Mouse (Mus musculus) embryonic facial prominence, embryonic 14.5 days (tissue): Measurements from ENCODE around the gene Dhx37. TPM values are rescaled to one million over a fixed set of nuclear protein-coding genes. Genes with fewer than 3 reads are reported as not detected.
A peak's percentile ranks its signal among the peaks of the same experiment; 100 is the strongest.

Experiments
- ATAC-seq: fragments of 200-750 bp; cut with Nextera tagmentation; 2 replicates; pipeline ENCODE4 v1.8.0; 2017; ENCODE audit warnings: low read depth, moderate number of reproducible peaks, moderate TSS enrichment
- DNase-seq: peaks from one replicate; pipeline ENCODE4 v3.0.0-alpha.2; 2015; ENCODE audit warnings: low spot score
- H3K27ac ChIP-seq: fragments of 300-500 bp; sonication (generic); replicated peaks from 2 replicates; pipeline ENCODE4 v1.5.1; 2014; ENCODE audit warnings: low read depth, mild to moderate bottlenecking, low read length, moderate library complexity
- H3K27me3 ChIP-seq: fragments of 300-500 bp; sonication (generic); replicated peaks from 2 replicates; pipeline ENCODE4 v1.6.1; 2014; ENCODE audit warnings: low read length; ENCODE audit not compliant: control insufficient read depth, insufficient read depth
- H3K36me3 ChIP-seq: fragments of 300-500 bp; sonication (generic); 2 replicates; pipeline ENCODE4 v1.6.1; 2014; ENCODE audit warnings: low read length, mixed read lengths; ENCODE audit not compliant: control insufficient read depth, insufficient read depth
- H3K4me1 ChIP-seq: fragments of 300-500 bp; sonication (generic); 2 replicates; pipeline ENCODE4 v1.6.1; 2014; ENCODE audit warnings: antibody characterized with exemption, low read length; ENCODE audit not compliant: control insufficient read depth, insufficient read depth
- H3K4me2 ChIP-seq: fragments of 300-500 bp; sonication (generic); 2 replicates; pipeline ENCODE4 v1.6.1; 2014; ENCODE audit warnings: low read depth, mild to moderate bottlenecking, low read length, moderate library complexity, mixed read lengths
- H3K4me3 ChIP-seq: fragments of 300-500 bp; sonication (generic); 2 replicates; pipeline ENCODE4 v1.5.1; 2014; ENCODE audit warnings: low read depth, mild to moderate bottlenecking, low read length
- H3K9ac ChIP-seq: fragments of 300-500 bp; sonication (generic); 2 replicates; pipeline ENCODE4 v1.6.1; 2014; ENCODE audit warnings: low read depth, mild to moderate bottlenecking, low read length, moderate library complexity, mixed read lengths
- H3K9me3 ChIP-seq: fragments of 300-500 bp; sonication (generic); 2 replicates; pipeline ENCODE4 v1.6.1; 2016; ENCODE audit warnings: low read length; ENCODE audit not compliant: control insufficient read depth
- WGBS: fragments of 180-500 bp; shearing (Covaris S2); extraction: QIAGEN DNeasy Blood & Tissue Kit; methylation state at CpG from one replicate; pipeline ENCODE4 v1.1.7; 2014; 5-methylcytosine and 5-hydroxymethylcytosine counted together
- polyA plus RNA-seq: library from polyadenylated mRNA; unstranded; fragments of >200 nt; fragmentation: Nextera tagmentation; extraction: Ambion mirVana; gene quantifications from 2 replicates; pipeline ENCODE4 v1.2.1, GENCODE M21; 2014

The Dhx37 gene
- polyA plus RNA-seq, 1 experiment from 2014 or later: 4.8 TPM

DNA sequence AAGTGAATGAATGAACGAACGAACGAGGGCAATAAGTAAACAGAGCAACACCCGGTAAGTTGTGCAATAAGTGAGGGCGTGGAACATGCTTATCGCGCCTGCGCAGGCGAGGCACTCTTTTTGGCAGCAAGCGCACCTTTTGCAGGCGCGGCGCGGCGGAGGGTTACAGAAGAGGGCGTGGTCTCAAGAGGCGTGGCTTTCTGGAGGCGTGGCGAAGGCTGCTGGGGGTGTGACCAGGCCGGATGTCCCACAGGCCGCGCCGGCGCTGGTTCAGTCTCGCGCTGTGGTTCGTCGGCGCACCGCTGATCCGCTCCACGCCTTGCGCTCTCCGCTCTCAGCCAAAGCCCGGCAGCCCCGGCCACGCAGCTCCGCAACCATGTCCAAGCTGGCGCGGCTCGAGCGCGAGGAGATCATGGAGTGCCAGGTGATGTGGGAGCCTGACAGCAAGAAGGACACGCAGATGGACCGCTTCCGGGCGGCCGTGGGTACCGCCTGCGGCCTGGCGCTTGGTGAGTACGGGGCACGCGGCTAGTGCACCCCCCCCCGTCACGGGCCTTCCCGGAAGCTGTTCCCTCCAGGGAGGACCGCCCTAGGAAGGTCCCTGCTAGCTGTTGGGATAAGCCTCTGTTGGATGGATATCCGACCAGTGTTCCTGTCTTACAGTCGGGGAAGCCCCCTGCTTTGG is 41.8 kb upstream of the Dhx37 start, which contains the start of gene Aacs:
Aacs (plus strand) TSS at position 214 of the 685 bp plus-strand sequence.
- Histone ChIP-seq H3K27ac (peak within 1 kb of the TSS; percentile 22; the same call in 1 of the 2 replicates), H3K36me3 (0 out of 2 replicates have a peak, but pooled peaks cover 4% of the 10 kb centered on the region), H3K4me2 (peak within 1 kb of the TSS; percentile 70), H3K4me1 (peaks cover 14% of the 10 kb centered on the region; the same call in 1 of the 2 replicates), H3K9me3 (no peaks in the 10 kb centered on the region), H3K9ac (peak within 1 kb of the TSS; percentile 70), H3K27me3 (no peaks in the 10 kb centered on the region), H3K4me3 (peak within 1 kb of the TSS; percentile 65)
- DNase-seq (peak; percentile 97), ATAC-seq (peak; percentile 94)
- under 1% methylated on average over 40 of the region's 60 CpGs for WGBS

DNA sequence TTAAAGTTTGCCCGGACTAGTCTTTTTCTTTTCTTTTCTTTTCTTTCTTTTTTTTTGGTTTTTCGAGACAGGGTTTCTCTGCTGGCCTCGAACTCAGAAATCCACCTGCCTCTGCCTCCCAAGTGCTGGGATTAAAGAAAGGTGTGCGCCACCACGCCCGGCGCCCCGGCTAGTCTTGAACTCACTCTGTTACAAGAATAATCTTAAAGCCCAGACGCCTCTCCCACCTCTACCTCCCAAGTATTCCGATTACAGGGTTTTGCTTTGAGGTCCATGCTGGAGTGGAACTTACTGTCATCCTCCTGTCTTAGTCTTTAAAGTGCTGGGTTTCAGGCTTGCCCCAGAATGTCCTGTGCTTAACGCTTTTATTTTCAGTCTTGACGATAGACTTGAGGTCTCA is 41.1 kb upstream of the Dhx37 start:
- ATAC-seq (no peak), DNase-seq (no peak)
- Histone ChIP-seq H3K27ac (no peak overlapping the region), H3K4me1 (peaks cover 14% of the 10 kb centered on the region; the same call in 1 of the 2 replicates), H3K36me3 (0 out of 2 replicates have a peak, but pooled peaks cover 4% of the 10 kb centered on the region), H3K27me3 (no peaks in the 10 kb centered on the region), H3K9ac (peak overlapping the region; percentile 49; the same call in 1 of the 2 replicates), H3K4me2 (peak overlapping the region; percentile 70), H3K9me3 (no peaks in the 10 kb centered on the region), H3K4me3 (peak overlapping the region; percentile 65)
- WGBS: 59% methylated on average over 12 of the region's 12 CpGs

- Histone ChIP-seq H3K27ac (no peak overlapping the region), H3K9me3 (no peaks in the 10 kb centered on the region), H3K4me2 (no peak overlapping the region), H3K27me3 (no peaks in the 10 kb centered on the region), H3K9ac (no peak overlapping the region), H3K4me3 (no peak overlapping the region), H3K36me3 (no peaks in the 10 kb centered on the region), H3K4me1 (peaks cover 14% of the 10 kb centered on the region; the same call in 1 of the 2 replicates)
- 67% methylated on average over 9 of the region's 9 CpGs for WGBS
- DNase-seq: no peak
- ATAC-seq: no peak
These were observed 39.0 kb upstream of the Dhx37 start for GRCm38 (mm10) chr5:125472796-125473475.

- Histone ChIP-seq H3K27ac (no peak overlapping the region), H3K4me2 (no peak overlapping the region), H3K9me3 (no peaks in the 10 kb centered on the region), H3K4me3 (no peak overlapping the region), H3K4me1 (no peaks in the 10 kb centered on the region), H3K9ac (no peak overlapping the region), H3K27me3 (no peaks in the 10 kb centered on the region), H3K36me3 (no peaks in the 10 kb centered on the region)
- no peak for ATAC-seq
- no peak for DNase-seq
- 78% methylated on average over 4 of the region's 4 CpGs for WGBS
These were observed 36.8 kb upstream of the Dhx37 start for GRCm38 (mm10) chr5:125470713-125471112.

DNA sequence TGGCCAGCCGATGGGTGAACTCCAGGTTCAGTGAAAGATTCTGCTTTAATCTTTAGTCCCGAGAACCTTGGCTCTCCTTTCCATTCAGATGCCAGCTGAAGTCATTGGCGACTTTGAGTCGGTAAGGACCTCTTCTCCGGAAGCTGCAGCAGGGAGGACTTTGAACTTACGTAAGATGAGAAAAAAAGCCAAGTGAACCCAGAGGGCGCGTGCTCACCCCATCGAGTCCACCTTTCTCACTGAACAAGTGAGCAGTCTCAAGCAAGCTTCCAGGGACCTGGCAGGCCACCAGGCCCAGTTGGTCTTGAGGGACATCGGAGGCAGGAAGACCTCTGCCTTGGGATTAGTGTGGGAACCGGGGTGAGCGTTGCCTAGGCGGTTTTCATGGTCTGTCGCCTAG is 33.3 kb upstream of the Dhx37 start:
- DNase-seq: no peak
- H3K36me3 ChIP-seq: no peaks in the 10 kb centered on the region
- H3K4me1 ChIP-seq: 0 out of 2 replicates have a peak, but pooled peaks cover 5% of the 10 kb centered on the region
- H3K27ac ChIP-seq: no peak overlapping the region
- no peaks in the 10 kb centered on the region for H3K27me3 ChIP-seq
- no peak overlapping the region for H3K4me2 ChIP-seq
- H3K4me3 ChIP-seq: no peak overlapping the region
- no peak overlapping the region for H3K9ac ChIP-seq
- WGBS: 88% methylated on average over 14 of the region's 14 CpGs
- H3K9me3 ChIP-seq: no peaks in the 10 kb centered on the region
- ATAC-seq: no peak

DNA sequence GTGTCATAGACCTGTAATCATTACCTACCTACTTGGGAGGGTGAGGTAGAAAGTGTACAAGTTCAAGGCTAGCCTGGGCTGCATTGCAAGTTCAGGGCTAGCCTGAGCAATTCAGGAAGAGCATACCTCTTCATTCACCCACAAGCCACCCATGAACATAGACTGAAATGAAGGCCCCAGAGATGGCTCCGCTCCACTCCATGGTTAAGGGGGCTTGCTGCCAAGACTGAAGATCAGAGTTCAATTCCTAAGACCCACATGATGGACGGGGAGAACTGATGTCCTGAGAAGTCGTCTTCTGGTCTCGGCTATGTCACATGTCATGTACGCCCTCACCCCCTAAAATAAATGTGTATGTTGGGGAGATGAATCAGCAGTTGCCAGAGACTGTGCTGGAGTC is 32.6 kb upstream of the Dhx37 start:
- Histone ChIP-seq H3K27ac (no peak overlapping the region), H3K9me3 (no peaks in the 10 kb centered on the region), H3K4me3 (no peak overlapping the region), H3K4me1 (0 out of 2 replicates have a peak, but pooled peaks cover 5% of the 10 kb centered on the region), H3K36me3 (no peaks in the 10 kb centered on the region), H3K27me3 (no peaks in the 10 kb centered on the region), H3K9ac (no peak overlapping the region), H3K4me2 (no peak overlapping the region)
- no peak for ATAC-seq
- WGBS: 82% methylated on average over 5 of the region's 5 CpGs
- DNase-seq: no peak

GRCm38 (mm10) chr5:125465701-125466106 is 31.8 kb upstream of the Dhx37 start:
- Histone ChIP-seq H3K9me3 (no peaks in the 10 kb centered on the region), H3K36me3 (no peaks in the 10 kb centered on the region), H3K27ac (no peak overlapping the region), H3K4me1 (0 out of 2 replicates have a peak, but pooled peaks cover 5% of the 10 kb centered on the region), H3K9ac (peak overlapping the region; percentile 32; the same call in 1 of the 2 replicates), H3K4me2 (peak overlapping the region; percentile 53), H3K27me3 (no peaks in the 10 kb centered on the region), H3K4me3 (peak overlapping the region; percentile 30)
- under 1% methylated on average over 25 of the region's 25 CpGs for WGBS
- DNase-seq: peak; percentile 100
- peak; percentile 100 for ATAC-seq

- 36% methylated on average over 7 of the region's 7 CpGs for WGBS
- H3K4me2 ChIP-seq: peak overlapping the region; percentile 53
- H3K4me3 ChIP-seq: peak overlapping the region; percentile 20
- ATAC-seq (peak; percentile 4; the same call in 1 of the 2 replicates), DNase-seq (no peak)
- no peak overlapping the region for H3K27ac ChIP-seq
- no peak overlapping the region for H3K9ac ChIP-seq
- H3K36me3 ChIP-seq: no peaks in the 10 kb centered on the region
- no peaks in the 10 kb centered on the region for H3K9me3 ChIP-seq
- 0 out of 2 replicates have a peak, but pooled peaks cover 5% of the 10 kb centered on the region for H3K4me1 ChIP-seq
- no peaks in the 10 kb centered on the region for H3K27me3 ChIP-seq
These were observed 31.3 kb upstream of the Dhx37 start for GRCm38 (mm10) chr5:125465192-125465591.
